Mouse (Mus musculus) intestine, postnatal 0 days (tissue): ENCODE results near the gene Hsf2bp. TPM values are rescaled to one million over a fixed set of nuclear protein-coding genes. Genes with fewer than 3 reads are reported as not detected.
A peak's percentile ranks its signal among the peaks of the same experiment; 100 is the strongest.

Source experiments
- ATAC-seq: fragments of 200-750 bp; cut with Nextera tagmentation; 2 replicates; pipeline ENCODE4 v1.8.0; 2017; ENCODE audit warnings: mild to moderate bottlenecking, moderate TSS enrichment, moderate library complexity
- H3K27ac ChIP-seq: fragments of 300-500 bp; sonication (generic); 2 replicates; pipeline ENCODE4 v1.5.1; 2014; ENCODE audit warnings: mild to moderate bottlenecking, low read depth, low read length, moderate library complexity
- H3K27me3 ChIP-seq: fragments of 300-500 bp; sonication (generic); replicated peaks from 2 replicates; pipeline ENCODE4 v1.6.1; 2014; ENCODE audit warnings: low read length, mixed read lengths; ENCODE audit not compliant: control insufficient read depth, insufficient read depth
- H3K36me3 ChIP-seq: fragments of 300-500 bp; sonication (generic); 2 replicates; pipeline ENCODE4 v1.6.1; 2014; ENCODE audit warnings: mild to moderate bottlenecking, moderate library complexity; ENCODE audit not compliant: control insufficient read depth, insufficient read depth
- H3K4me1 ChIP-seq: fragments of 300-500 bp; sonication (generic); replicated peaks from 2 replicates; pipeline ENCODE4 v1.6.1; 2014; ENCODE audit warnings: antibody characterized with exemption, low read length, mixed read lengths; ENCODE audit not compliant: control insufficient read depth, insufficient read depth
- H3K4me2 ChIP-seq: fragments of 300-500 bp; sonication (generic); replicated peaks from 2 replicates; pipeline ENCODE4 v1.6.1; 2014; ENCODE audit warnings: low read depth, mild to moderate bottlenecking, moderate library complexity
- H3K4me3 ChIP-seq: fragments of 300-500 bp; sonication (generic); 2 replicates; pipeline ENCODE4 v1.5.1; 2014; ENCODE audit warnings: low read depth, low read length
- H3K9ac ChIP-seq: fragments of 300-500 bp; sonication (generic); 2 replicates; pipeline ENCODE4 v1.6.1; 2014; ENCODE audit warnings: mild to moderate bottlenecking, low read depth, low read length
- H3K9me3 ChIP-seq: fragments of 300-500 bp; sonication (generic); 2 replicates; pipeline ENCODE4 v1.6.1; 2016; ENCODE audit warnings: mixed run types; ENCODE audit not compliant: control insufficient read depth
- CTCF ChIP-seq: sonication (generic); IDR thresholded peaks from 2 replicates; pipeline ENCODE4 v1.5.1; 2016; ENCODE audit warnings: low read depth, mild to moderate bottlenecking, control low read depth, antibody characterized with exemption, moderate library complexity
- WGBS: fragments of 180-500 bp; shearing (Covaris S2); extraction: QIAGEN DNeasy Blood & Tissue Kit; methylation state at CpG from one replicate; pipeline ENCODE4 v1.1.7; 2014; 5-methylcytosine and 5-hydroxymethylcytosine counted together
- polyA plus RNA-seq: library from polyadenylated mRNA; unstranded; fragments of >200 nt; fragmentation: Nextera tagmentation; extraction: Ambion mirVana; gene quantifications from 2 replicates; pipeline ENCODE4 v1.2.1, GENCODE M21; 2015

Hsf2bp gene
- polyA plus RNA-seq, 1 experiment from 2014 or later = 4.1 TPM

- Histone ChIP-seq H3K4me3 (no peak overlapping the region), H3K27ac (peak overlapping the region; percentile 60; the same call in 1 of the 2 replicates), H3K36me3 (no peaks in the 10 kb centered on the region), H3K4me2 (no peak overlapping the region), H3K4me1 (no peaks in the 10 kb centered on the region), H3K9me3 (no peaks in the 10 kb centered on the region), H3K27me3 (no peaks in the 10 kb centered on the region), H3K9ac (no peak overlapping the region)
- no peak for TF ChIP-seq CTCF
- ATAC-seq = peak; percentile 22; the same call in 1 of the 2 replicates
- WGBS = 63% methylated on average over 10 of the region's 10 CpGs
Measured at GRCm38 (mm10) chr17:31905791-31906211, 130.3 kb downstream of the Hsf2bp start.

- no peak for ATAC-seq
- no peak overlapping the region for H3K4me3 ChIP-seq
Measured at GRCm38 (mm10) chr17:31905201-31905790, 130.9 kb downstream of the Hsf2bp start.

GRCm38 (mm10) chr17:31904036-31904435 is 132.1 kb downstream of the Hsf2bp start:
- no peaks in the 10 kb centered on the region for H3K36me3 ChIP-seq
- ATAC-seq = no peak
- H3K4me2 ChIP-seq = no peak overlapping the region
- H3K27me3 ChIP-seq = no peaks in the 10 kb centered on the region
- no peak overlapping the region for H3K27ac ChIP-seq
- no peak overlapping the region for H3K9ac ChIP-seq
- H3K4me3 ChIP-seq = no peak overlapping the region
- WGBS = 82% methylated on average over 7 of the region's 7 CpGs
- no peaks in the 10 kb centered on the region for H3K9me3 ChIP-seq
- no peaks in the 10 kb centered on the region for H3K4me1 ChIP-seq
- TF ChIP-seq CTCF = no peak

More at GRCm38 (mm10) chr17:31905201-31905790, 130.9 kb downstream of the Hsf2bp start:
- Histone ChIP-seq H3K4me1 (no peaks in the 10 kb centered on the region), H3K27ac (peak overlapping the region; percentile 60; the same call in 1 of the 2 replicates), H3K4me2 (no peak overlapping the region), H3K27me3 (no peaks in the 10 kb centered on the region), H3K9ac (no peak overlapping the region), H3K36me3 (no peaks in the 10 kb centered on the region), H3K9me3 (no peaks in the 10 kb centered on the region)
- WGBS = 89% methylated on average over 9 of the region's 9 CpGs
- no peak for TF ChIP-seq CTCF

- Histone ChIP-seq H3K4me3 (no peak overlapping the region), H3K27me3 (no peaks in the 10 kb centered on the region), H3K4me2 (no peak overlapping the region), H3K27ac (no peak overlapping the region), H3K9ac (no peak overlapping the region), H3K4me1 (no peaks in the 10 kb centered on the region), H3K36me3 (no peaks in the 10 kb centered on the region), H3K9me3 (no peaks in the 10 kb centered on the region)
- TF ChIP-seq CTCF = no peak
- 76% methylated on average over 3 of the region's 3 CpGs for WGBS
- ATAC-seq = no peak
Measured at GRCm38 (mm10) chr17:31902630-31903198, 133.4 kb downstream of the Hsf2bp start.

- Histone ChIP-seq H3K27ac (no peak overlapping the region), H3K27me3 (no peaks in the 10 kb centered on the region), H3K9me3 (no peaks in the 10 kb centered on the region), H3K36me3 (no peaks in the 10 kb centered on the region), H3K4me1 (0 out of 2 replicates have a peak, but pooled peaks cover 4% of the 10 kb centered on the region), H3K4me3 (no peak overlapping the region), H3K9ac (no peak overlapping the region), H3K4me2 (no peak overlapping the region)
- no peak for ATAC-seq
- TF ChIP-seq CTCF = no peak
- WGBS = 35% methylated on average over 11 of the region's 11 CpGs
Measured at GRCm38 (mm10) chr17:31901461-31902204, 134.5 kb downstream of the Hsf2bp start.

- no peak overlapping the region for H3K27ac ChIP-seq
- no peak for TF ChIP-seq CTCF
- H3K4me3 ChIP-seq = no peak overlapping the region
- ATAC-seq = no peak
- H3K9ac ChIP-seq = no peak overlapping the region
- 73% methylated on average over 5 of the region's 5 CpGs for WGBS
- 0 out of 2 replicates have a peak, but pooled peaks cover 4% of the 10 kb centered on the region for H3K4me1 ChIP-seq
- H3K9me3 ChIP-seq = no peaks in the 10 kb centered on the region
- H3K4me2 ChIP-seq = no peak overlapping the region
- H3K27me3 ChIP-seq = no peaks in the 10 kb centered on the region
- no peaks in the 10 kb centered on the region for H3K36me3 ChIP-seq
Measured at GRCm38 (mm10) chr17:31898941-31899340, 137.2 kb downstream of the Hsf2bp start.
